Mouse (Mus musculus) brain, embryonic 14.5 days (tissue): ENCODE measurements around the gene Sorcs2.

ENCODE experiments used
- CTCF ChIP-seq: fragments of 200-500 bp; IDR thresholded peaks from 2 replicates; pipeline ENCODE4 v1.5.1; 2012; ENCODE audit warnings: inconsistent platforms, mild to moderate bottlenecking, moderate library complexity, borderline replicate concordance; ENCODE audit not compliant: insufficient read depth, insufficient read length; ENCODE audit errors: extremely low read depth
- POLR2A ChIP-seq: fragments of 200-500 bp; IDR thresholded peaks from 2 replicates; pipeline ENCODE4 v1.6.1; 2012; ENCODE audit warnings: mild to moderate bottlenecking, inconsistent platforms, borderline replicate concordance; ENCODE audit not compliant: poor library complexity, insufficient read depth, insufficient read length, severe bottlenecking; ENCODE audit errors: extremely low read depth

DNA sequence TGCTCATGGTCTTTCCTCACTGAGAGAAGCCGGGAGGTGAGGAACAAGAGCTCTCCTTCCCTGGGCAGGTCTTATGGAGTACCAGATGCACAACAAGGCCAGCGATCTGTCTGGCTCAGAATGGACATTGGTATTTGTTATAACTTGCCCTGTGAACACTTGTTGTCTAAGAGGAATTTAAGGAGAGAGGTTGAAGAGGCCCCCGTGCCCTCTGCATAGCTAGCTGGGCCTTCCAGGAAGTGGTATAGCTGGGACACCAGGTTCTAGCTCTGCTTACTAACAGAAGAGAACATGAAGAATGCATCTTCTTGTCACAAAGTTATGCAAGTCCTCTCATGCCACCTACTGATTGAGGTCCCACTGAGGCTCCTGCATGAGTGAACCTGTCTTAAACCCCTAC is 149.9 kb downstream of the Sorcs2 start:
- TF ChIP-seq CTCF (no peak), POLR2A (no peak)
